Mouse (Mus musculus) heart, embryonic 12.5 days (tissue): ENCODE measurements around the gene Borcs6. TPM values are rescaled to one million over a fixed set of nuclear protein-coding genes. Genes with fewer than 3 reads are reported as not detected.

Source experiments
- ATAC-seq: fragments of 200-750 bp; cut with Nextera tagmentation; 2 replicates; pipeline ENCODE4 v1.8.0; 2017; ENCODE audit warnings: moderate TSS enrichment, moderate library complexity; ENCODE audit not compliant: insufficient number of reproducible peaks, low FRiP score
- H3K27ac ChIP-seq: fragments of 300-500 bp; sonication (generic); 2 replicates; pipeline ENCODE4 v1.5.1; 2016; ENCODE audit warnings: mild to moderate bottlenecking, moderate library complexity; ENCODE audit not compliant: poor library complexity, severe bottlenecking
- H3K27me3 ChIP-seq: fragments of 300-500 bp; sonication (generic); replicated peaks from 2 replicates; pipeline ENCODE4 v1.6.1; 2016; ENCODE audit warnings: mild to moderate bottlenecking, moderate library complexity
- H3K36me3 ChIP-seq: fragments of 300-500 bp; sonication (generic); 2 replicates; pipeline ENCODE4 v1.6.1; 2016; ENCODE audit warnings: mild to moderate bottlenecking, moderate library complexity
- H3K4me1 ChIP-seq: fragments of 300-500 bp; sonication (generic); replicated peaks from 2 replicates; pipeline ENCODE4 v1.6.1; 2016; ENCODE audit warnings: mild to moderate bottlenecking
- H3K4me2 ChIP-seq: fragments of 300-500 bp; sonication (generic); 2 replicates; pipeline ENCODE4 v1.6.1; 2016; ENCODE audit warnings: mild to moderate bottlenecking, moderate library complexity
- H3K4me3 ChIP-seq: fragments of 300-500 bp; sonication (generic); 2 replicates; pipeline ENCODE4 v1.5.1; 2016; ENCODE audit warnings: mild to moderate bottlenecking
- H3K9ac ChIP-seq: fragments of 300-500 bp; sonication (generic); 2 replicates; pipeline ENCODE4 v1.6.1; 2016; ENCODE audit warnings: mild to moderate bottlenecking, moderate library complexity
- H3K9me3 ChIP-seq: fragments of 300-500 bp; sonication (generic); replicated peaks from 2 replicates; pipeline ENCODE4 v1.6.1; 2016; ENCODE audit warnings: mild to moderate bottlenecking, moderate library complexity
- WGBS: fragments of 180-500 bp; shearing (Covaris S2); methylation state at CpG from one replicate; pipeline ENCODE4 v1.1.7; 2016; 5-methylcytosine and 5-hydroxymethylcytosine counted together
- polyA plus RNA-seq: library from polyadenylated mRNA; unstranded; fragments of >200 nt; fragmentation: Nextera tagmentation; extraction: Ambion mirVana; gene quantifications from 2 replicates; pipeline ENCODE4 v1.2.1, GENCODE M21; 2016

Borcs6 gene
- polyA plus RNA-seq, 1 experiment from 2014 or later = 10.7 TPM

DNA sequence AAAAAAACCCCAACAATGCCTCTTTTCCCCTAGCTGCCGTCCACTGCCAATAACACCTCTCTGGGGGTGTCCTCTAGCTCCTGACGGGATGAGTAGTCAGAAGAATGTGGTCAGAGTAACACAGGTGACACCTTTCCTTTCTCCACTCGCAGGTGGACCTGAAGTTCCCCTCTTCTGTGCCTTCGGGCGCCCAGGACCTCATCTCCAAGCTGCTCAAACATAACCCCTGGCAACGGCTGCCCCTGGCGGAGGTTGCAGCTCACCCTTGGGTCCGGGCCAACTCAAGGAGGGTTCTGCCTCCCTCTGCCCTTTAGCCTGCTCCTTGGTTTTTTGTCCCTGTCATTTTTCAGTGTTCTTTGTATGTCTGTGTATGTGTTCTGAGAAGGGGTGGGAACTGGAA is 8.8 kb upstream of the Borcs6 start:
- Histone ChIP-seq H3K4me3 (no peak overlapping the region), H3K27ac (no peak overlapping the region), H3K9me3 (no peaks in the 10 kb centered on the region), H3K36me3 (peaks cover 46% of the 10 kb centered on the region), H3K4me2 (no peak overlapping the region), H3K9ac (no peak overlapping the region), H3K4me1 (peaks cover 28% of the 10 kb centered on the region), H3K27me3 (no peaks in the 10 kb centered on the region)
- WGBS = 92% methylated on average over 8 of the region's 8 CpGs
- no peak for ATAC-seq

DNA sequence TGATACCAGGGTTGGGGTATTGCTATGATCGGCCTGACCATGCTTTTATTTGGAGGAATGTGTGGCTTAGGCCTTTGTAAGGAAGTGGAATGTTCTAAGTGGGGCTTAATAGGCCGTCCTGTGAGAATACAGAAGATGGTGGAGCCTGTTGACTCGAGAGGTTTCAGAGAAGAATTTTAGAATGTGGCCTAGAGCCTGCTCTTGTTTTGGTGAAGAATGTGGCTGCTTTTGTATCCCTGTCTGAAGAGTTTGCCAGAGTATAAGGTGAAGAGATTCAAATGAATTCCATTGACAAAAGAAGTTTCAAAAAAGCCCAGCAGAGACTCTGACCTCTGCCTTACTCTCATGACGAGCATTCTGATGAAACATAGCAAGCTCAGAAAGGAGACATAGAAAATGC is 7.7 kb upstream of the Borcs6 start:
- no peaks in the 10 kb centered on the region for H3K27me3 ChIP-seq
- no peak overlapping the region for H3K4me3 ChIP-seq
- H3K4me1 ChIP-seq = peaks cover 23% of the 10 kb centered on the region
- H3K4me2 ChIP-seq = no peak overlapping the region
- WGBS = 91% methylated on average over 4 of the region's 4 CpGs
- no peak overlapping the region for H3K9ac ChIP-seq
- H3K27ac ChIP-seq = no peak overlapping the region
- H3K36me3 ChIP-seq = peaks cover 46% of the 10 kb centered on the region
- H3K9me3 ChIP-seq = no peaks in the 10 kb centered on the region
- ATAC-seq = no peak

DNA sequence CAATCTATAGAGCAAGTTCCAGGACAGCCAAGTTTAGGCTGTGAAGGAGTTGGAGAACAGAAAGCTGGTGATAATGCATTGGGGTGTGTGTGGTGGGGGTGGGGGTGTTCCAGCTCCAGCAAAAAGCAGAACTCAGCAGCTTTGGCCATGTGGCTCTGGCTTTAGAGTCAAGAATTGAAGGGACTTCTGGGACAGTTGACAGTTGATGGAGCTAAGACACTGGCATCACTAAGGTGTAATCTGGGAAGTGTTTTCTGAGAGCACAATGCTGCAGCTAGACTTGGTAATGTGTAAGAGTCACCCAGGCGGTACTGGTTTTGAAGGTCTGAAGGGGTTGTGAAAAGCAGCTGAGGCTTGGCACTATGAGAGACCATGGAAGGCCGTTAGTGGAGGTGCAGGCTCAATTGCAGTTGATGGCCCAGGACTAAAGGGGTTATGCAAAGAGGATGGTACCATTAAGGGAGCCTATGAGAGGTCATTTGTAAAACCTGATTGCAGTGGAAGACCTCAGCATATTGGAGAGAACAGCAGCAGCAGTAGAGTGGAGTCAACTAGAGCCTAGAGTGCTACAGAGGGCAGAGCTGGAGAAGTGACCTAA is 6.6 kb upstream of the Borcs6 start:
- H3K4me2 ChIP-seq = no peak overlapping the region
- H3K27me3 ChIP-seq = no peaks in the 10 kb centered on the region
- no peaks in the 10 kb centered on the region for H3K9me3 ChIP-seq
- peaks cover 12% of the 10 kb centered on the region for H3K4me1 ChIP-seq
- no peak overlapping the region for H3K27ac ChIP-seq
- WGBS = 81% methylated on average over 2 of the region's 2 CpGs
- no peak overlapping the region for H3K9ac ChIP-seq
- no peak for ATAC-seq
- no peak overlapping the region for H3K4me3 ChIP-seq
- peaks cover 41% of the 10 kb centered on the region for H3K36me3 ChIP-seq

DNA sequence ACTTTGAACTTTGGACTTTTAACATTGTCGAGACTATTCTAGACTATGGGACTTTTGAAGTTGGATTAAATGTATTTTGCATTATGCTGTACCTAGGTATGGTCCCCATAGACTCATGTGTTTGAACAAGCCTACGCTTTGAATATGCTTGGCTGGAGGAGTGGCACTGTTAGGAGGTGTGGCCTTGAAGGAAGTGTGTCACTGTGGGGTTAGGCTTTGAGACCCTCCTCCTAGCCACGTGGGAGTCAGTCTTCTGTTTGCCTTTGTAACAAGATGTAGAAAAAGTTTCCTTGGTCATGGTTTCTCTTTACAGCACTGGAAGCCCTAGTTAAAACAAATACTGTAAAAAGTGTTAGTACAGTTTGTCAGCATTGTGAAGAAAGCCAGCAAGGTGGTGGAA is 5.7 kb upstream of the Borcs6 start:
- H3K4me3 ChIP-seq = no peak overlapping the region
- H3K27ac ChIP-seq = no peak overlapping the region
- H3K4me1 ChIP-seq = peaks cover 9% of the 10 kb centered on the region
- no peak for ATAC-seq
- H3K36me3 ChIP-seq = peaks cover 32% of the 10 kb centered on the region
- H3K4me2 ChIP-seq = no peak overlapping the region
- H3K9me3 ChIP-seq = no peaks in the 10 kb centered on the region
- WGBS = 76% methylated on average over 3 of the region's 3 CpGs
- no peaks in the 10 kb centered on the region for H3K27me3 ChIP-seq
- no peak overlapping the region for H3K9ac ChIP-seq

DNA sequence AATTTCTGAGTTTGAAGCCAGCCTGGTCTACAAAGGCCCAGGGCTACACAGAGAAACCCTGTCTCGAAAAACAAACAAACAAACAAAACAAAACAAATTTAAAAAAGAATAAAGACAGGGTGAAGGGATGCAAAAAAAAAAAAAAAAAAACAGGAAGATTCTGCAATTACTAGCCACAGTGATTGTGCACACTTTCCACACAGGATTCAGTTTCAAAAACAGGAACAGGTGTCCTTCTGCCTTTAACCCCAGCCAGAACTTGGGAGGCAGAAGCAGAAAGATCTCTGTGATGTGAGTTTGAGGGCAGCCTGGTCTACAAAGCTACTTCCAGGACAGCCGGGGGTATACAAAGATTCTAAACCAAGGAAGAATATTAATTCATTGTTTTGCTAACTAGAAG is 1.3 kb upstream of the Borcs6 start:
- H3K4me2 ChIP-seq = peak overlapping the region; percentile 94
- H3K27ac ChIP-seq = peak overlapping the region; percentile 83

DNA sequence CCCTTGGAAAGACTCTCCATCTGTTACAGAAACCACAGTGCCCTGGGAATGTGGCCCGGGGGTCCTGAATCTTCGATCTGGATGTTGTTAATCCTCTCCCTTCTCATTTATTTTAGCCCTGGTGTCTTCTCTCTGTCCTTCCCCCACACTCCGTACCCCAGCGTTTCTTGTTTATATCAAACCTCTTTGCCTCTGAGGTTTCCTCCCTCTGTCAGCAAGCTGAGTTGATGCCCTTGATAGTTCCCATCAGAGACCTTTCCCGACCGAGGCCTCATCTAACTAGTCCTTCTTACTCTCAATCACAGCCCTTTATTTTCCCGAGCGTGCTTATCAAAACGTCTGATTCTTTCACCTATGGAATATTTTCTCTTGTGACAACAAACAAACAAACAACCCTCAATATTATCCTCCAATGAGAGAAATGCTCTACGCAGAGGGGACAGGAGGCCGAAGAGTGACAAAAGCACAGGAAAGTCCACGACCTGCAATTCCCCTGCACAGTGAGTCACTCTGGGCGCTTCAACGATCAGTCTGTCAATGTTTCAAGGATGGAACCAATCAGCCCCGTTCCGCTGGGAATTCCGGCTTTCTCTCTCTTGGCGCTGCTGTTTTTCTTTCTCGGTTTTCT is 674 bp upstream of the Borcs6 start:
- Histone ChIP-seq H3K4me2 (peak overlapping the region; percentile 94), H3K36me3 (peaks cover 6% of the 10 kb centered on the region), H3K4me1 (peaks cover 18% of the 10 kb centered on the region), H3K27me3 (no peaks in the 10 kb centered on the region), H3K9ac (peak overlapping the region; percentile 81), H3K27ac (peak overlapping the region; percentile 83), H3K9me3 (no peaks in the 10 kb centered on the region), H3K4me3 (peak overlapping the region; percentile 79)
- WGBS = under 1% methylated on average over 19 of the region's 19 CpGs
- no peak for ATAC-seq

More for the DNA sequence above, 1.3 kb upstream of the Borcs6 start:
- Histone ChIP-seq H3K4me3 (peak overlapping the region; percentile 79), H3K9me3 (no peaks in the 10 kb centered on the region), H3K9ac (peak overlapping the region; percentile 81), H3K27me3 (no peaks in the 10 kb centered on the region), H3K4me1 (peaks cover 18% of the 10 kb centered on the region), H3K36me3 (peaks cover 7% of the 10 kb centered on the region)
- no peak for ATAC-seq
- 67% methylated on average over 2 of the region's 2 CpGs for WGBS

DNA sequence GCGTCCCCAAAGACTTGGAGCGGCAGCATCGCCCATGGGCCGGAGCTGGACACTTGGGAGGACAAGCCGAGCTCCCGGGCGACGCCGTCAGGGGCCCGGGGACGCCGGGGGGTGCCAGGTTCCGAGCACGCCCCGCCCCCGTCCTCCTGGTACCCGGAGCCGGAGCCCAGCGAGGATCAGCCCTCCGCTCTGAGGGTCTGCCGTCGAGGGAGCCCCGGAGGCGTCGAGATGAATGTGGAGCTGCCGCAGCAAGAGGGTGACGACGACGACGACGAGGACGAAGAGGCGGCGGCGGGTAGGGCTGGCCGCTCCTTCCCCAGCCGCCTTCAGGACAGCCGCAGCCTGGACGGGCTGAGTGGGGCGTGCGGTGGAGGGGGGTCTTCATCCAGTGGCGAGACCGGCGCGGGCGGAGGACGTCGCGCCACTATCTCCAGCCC is 476 bp downstream of the Borcs6 start:
- peak overlapping the region; percentile 95 for H3K27ac ChIP-seq
- H3K9me3 ChIP-seq = no peaks in the 10 kb centered on the region
- no peaks in the 10 kb centered on the region for H3K27me3 ChIP-seq
- H3K9ac ChIP-seq = peak overlapping the region; percentile 86
- H3K36me3 ChIP-seq = no peaks in the 10 kb centered on the region
- peak overlapping the region; percentile 79 for H3K4me3 ChIP-seq
- peak; percentile 27 for ATAC-seq
- WGBS = under 1% methylated on average over 49 of the region's 49 CpGs
- H3K4me2 ChIP-seq = peak overlapping the region; percentile 94
- H3K4me1 ChIP-seq = peaks cover 24% of the 10 kb centered on the region

DNA sequence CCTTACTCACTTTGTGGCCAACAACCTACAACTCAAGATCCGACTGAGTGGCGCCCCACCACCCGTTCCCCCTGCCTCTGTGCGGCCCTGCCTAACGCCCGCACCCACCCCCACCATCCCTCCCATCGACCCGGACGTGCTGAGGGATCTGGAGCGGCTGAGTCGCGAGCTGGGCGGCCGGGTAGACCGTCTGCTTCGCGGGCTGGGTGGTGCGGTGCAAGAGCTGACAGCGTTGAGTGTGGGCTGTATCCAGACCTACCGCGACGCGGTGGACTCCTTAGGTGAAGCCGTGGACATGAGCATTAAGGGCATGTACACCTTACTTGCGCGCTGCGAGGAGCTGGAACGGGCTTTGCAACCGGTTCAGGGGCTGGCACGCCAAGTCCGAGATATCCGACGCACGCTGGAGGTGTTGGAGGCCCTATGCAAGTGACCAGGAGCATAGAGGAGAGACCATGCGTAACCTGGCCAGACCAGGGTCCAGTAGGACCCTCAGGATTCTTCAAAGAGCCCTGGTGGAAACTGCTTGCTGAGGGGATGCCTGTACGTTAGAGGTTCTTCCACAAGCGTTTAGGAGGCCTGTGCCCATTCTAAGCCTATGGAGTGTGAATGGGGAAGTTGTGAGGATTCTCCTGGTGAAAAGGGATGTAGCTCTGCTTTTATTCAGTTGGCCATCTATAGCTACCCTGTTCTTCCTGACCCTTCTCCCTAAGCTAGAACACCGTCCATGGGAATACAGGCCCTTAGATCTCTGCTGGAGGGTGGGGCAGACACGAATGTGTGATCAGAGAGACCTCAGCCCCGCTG is 1.1 kb downstream of the Borcs6 start:
- Histone ChIP-seq H3K9ac (peak overlapping the region; percentile 86), H3K27ac (peak overlapping the region; percentile 95), H3K27me3 (no peaks in the 10 kb centered on the region), H3K4me3 (peak overlapping the region; percentile 79), H3K36me3 (no peaks in the 10 kb centered on the region), H3K4me1 (peaks cover 24% of the 10 kb centered on the region), H3K9me3 (no peaks in the 10 kb centered on the region), H3K4me2 (peak overlapping the region; percentile 94)
- 1% methylated on average over 40 of the region's 40 CpGs for WGBS
- no peak for ATAC-seq

DNA sequence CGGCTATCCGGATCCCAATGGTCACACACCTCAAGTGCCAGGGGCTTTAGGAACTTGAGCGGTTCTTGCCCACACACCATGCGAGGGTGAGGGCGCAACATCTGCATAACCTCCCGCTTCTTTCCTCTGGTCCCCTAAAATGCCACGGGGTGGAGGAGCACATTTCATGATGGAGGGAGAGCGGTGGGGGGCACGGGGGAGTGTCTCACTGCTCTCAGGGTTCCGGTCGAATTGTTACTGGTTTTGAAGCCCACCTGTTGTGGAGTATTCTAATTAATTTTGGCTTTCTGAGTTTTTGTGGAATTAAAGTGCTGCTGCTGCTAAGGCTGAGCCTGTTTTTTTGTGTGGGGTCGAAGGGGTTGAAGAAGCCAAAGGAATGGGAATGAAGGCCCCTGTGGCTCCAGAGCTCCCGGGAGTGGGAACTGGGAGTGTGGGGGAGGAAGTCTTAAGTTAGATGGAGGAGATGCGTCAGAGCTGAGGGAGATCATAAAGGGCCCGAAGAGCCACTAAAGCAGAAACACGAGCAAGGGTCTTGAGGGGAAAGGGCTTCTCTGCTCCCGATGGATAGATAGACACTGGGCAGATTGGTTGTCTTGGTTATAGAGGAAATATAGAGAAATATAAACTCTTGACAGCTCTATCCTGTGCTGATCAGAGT is 1.9 kb downstream of the Borcs6 start:
- ATAC-seq = no peak
- Histone ChIP-seq H3K4me1 (peaks cover 29% of the 10 kb centered on the region), H3K4me2 (peak overlapping the region; percentile 94), H3K27ac (peak overlapping the region; percentile 95; the same call in 1 of the 2 replicates), H3K9me3 (no peaks in the 10 kb centered on the region), H3K36me3 (no peaks in the 10 kb centered on the region), H3K27me3 (no peaks in the 10 kb centered on the region), H3K9ac (peak overlapping the region; percentile 86), H3K4me3 (peak overlapping the region; percentile 79)
- 9% methylated on average over 17 of the region's 17 CpGs for WGBS

DNA sequence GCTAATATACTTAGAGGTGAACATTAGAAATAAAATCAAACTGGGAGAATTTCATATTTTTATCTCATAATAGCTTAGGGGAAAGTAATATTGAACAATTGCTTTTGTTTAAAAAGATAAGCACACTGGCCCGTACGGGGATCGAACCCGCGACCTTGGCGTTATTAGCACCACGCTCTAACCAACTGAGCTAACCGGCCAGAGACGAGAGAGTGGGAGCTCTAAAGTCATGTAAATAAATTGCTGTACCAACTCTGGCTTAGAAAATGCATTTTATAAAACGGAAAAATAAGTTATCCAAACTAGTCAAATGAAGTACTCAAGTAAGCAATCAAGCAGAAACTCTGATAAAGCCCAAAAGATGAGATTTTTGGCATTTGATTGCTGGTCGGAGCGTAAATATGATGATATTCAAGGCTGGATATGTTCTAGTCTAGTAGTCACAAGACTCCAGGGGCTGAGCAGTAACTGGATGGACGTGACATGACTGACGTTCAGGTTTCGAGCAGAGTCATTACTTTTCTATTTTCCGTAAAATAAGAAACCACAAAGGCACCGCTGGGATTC is 2.8 kb downstream of the Borcs6 start:
- Histone ChIP-seq H3K4me1 (peaks cover 36% of the 10 kb centered on the region), H3K9ac (no peak overlapping the region)
- whole genome bisulfite sequencing = under 1% methylated on average over 17 of the region's 17 CpGs

More for the DNA sequence above, 2.8 kb downstream of the Borcs6 start:
- no peak for ATAC-seq
- Histone ChIP-seq H3K4me2 (peak overlapping the region; percentile 77), H3K36me3 (no peaks in the 10 kb centered on the region), H3K4me3 (peak overlapping the region; percentile 70), H3K9me3 (no peaks in the 10 kb centered on the region), H3K27me3 (no peaks in the 10 kb centered on the region), H3K27ac (peak overlapping the region; percentile 55; the same call in 1 of the 2 replicates)
